Mouse (Mus musculus): Measurements from ENCODE around the gene Tmem192.

DNA sequence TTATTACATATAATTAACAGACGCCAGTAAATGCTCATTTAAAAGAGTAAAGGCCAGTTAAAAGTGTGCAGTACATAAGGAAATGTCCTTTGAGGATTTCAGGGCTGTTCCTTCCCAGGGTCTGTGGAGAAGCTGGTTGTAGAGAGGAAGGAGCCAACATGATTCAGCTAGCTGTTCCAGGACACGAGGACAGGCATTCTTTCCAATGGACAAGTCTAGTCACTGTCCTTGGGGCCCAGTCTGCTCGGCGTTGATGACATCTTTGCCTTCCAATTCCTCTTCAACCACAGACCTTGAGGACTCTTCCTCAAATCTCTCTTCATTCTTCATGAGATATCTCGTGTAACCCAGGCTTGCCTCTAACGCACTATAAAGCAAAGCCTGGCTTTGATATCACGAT, 1.4 kb upstream of the Tmem192 start:
- TF ChIP-seq CTCF (IDR thresholded peaks at IDR 0.05; ENCODE audit: extremely low read depth, insufficient read depth, insufficient read length, insufficient replicate concordance) (no peak), POLR2A (IDR thresholded peaks at IDR 0.05; ENCODE audit: low read depth, low read length) (no peak)
